Mouse (Mus musculus) right cerebral cortex, postnatal 14 days (tissue): Measurements from ENCODE around the gene Gtsf1.
A peak's percentile ranks its signal among the peaks of the same experiment; 100 is the strongest.
"Not testable (repeated sequence)": the region's sequence is repeated elsewhere in the genome, so short reads cannot be mapped to it uniquely, and the experiment has no call there.

Experiments
- DNase-seq: peaks from one replicate; pipeline ENCODE4 v3.0.0; 2022

Gene Gtsf1

GRCm38 (mm10) chr15:103430241-103430640 lies at the start of gene Gtsf1:
Gene Gtsf1, minus strand, starts transcription at chr15:103430470.
- DNase-seq, result no peak

GRCm38 (mm10) chr15:103479080-103479606 lies 48.9 kb upstream of the Gtsf1 start:
- DNase-seq, result no peak

- no peak for DNase-seq
These were observed 43.5 kb upstream of the Gtsf1 start for GRCm38 (mm10) chr15:103473769-103474168.

GRCm38 (mm10) chr15:103473182-103473581 lies 42.9 kb upstream of the Gtsf1 start:
- no peak for DNase-seq

- no peak for DNase-seq
These were observed 42.0 kb upstream of the Gtsf1 start for GRCm38 (mm10) chr15:103472265-103472664.

GRCm38 (mm10) chr15:103471488-103472194 lies 41.4 kb upstream of the Gtsf1 start:
- no peak for DNase-seq

GRCm38 (mm10) chr15:103462539-103463261 lies 32.4 kb upstream of the Gtsf1 start:
- peak; percentile 13 for DNase-seq

GRCm38 (mm10) chr15:103454449-103454848 lies 24.2 kb upstream of the Gtsf1 start:
- DNase-seq, result no peak

- DNase-seq, result no peak
These were observed 23.4 kb upstream of the Gtsf1 start, which contains the start of gene Nckap1l for GRCm38 (mm10) chr15:103453551-103454218. Gene Nckap1l, plus strand, starts transcription at chr15:103453794.

GRCm38 (mm10) chr15:103448369-103448768 lies 18.1 kb upstream of the Gtsf1 start, which contains the start of gene Gtsf2:
Gene Gtsf2, minus strand, starts transcription at chr15:103448469.
- no peak for DNase-seq

- DNase-seq, result not testable (repeated sequence)
These were observed 15.7 kb upstream of the Gtsf1 start for GRCm38 (mm10) chr15:103445966-103446365.

- no peak for DNase-seq
These were observed 3.3 kb downstream of the Gtsf1 start for GRCm38 (mm10) chr15:103427017-103427416.

GRCm38 (mm10) chr15:103405586-103405985 lies 24.7 kb downstream of the Gtsf1 start:
- DNase-seq, result not testable (repeated sequence)

GRCm38 (mm10) chr15:103401361-103401760 lies 28.9 kb downstream of the Gtsf1 start:
- DNase-seq, result no peak

- DNase-seq, result no peak
These were observed 36.7 kb downstream of the Gtsf1 start for GRCm38 (mm10) chr15:103393577-103393976.

GRCm38 (mm10) chr15:103388556-103389145 lies 41.6 kb downstream of the Gtsf1 start:
- no peak for DNase-seq

- DNase-seq, result peak; percentile 27
These were observed 46.3 kb downstream of the Gtsf1 start for GRCm38 (mm10) chr15:103383771-103384488.

- no peak for DNase-seq
These were observed 47.4 kb downstream of the Gtsf1 start for GRCm38 (mm10) chr15:103382795-103383406.

- DNase-seq, result no peak
These were observed 48.2 kb downstream of the Gtsf1 start for GRCm38 (mm10) chr15:103382075-103382474.

- DNase-seq, result no peak
These were observed 51.5 kb downstream of the Gtsf1 start for GRCm38 (mm10) chr15:103378665-103379356.
